Mouse (Mus musculus) adrenal gland, adult 8-10 months (tissue): ENCODE measurements at regions not wholly inside any gene's neighbourhood (a gene's known extent, or its start where the extent isn't known, plus 50 kb on each side); places are given as distances from the start of the nearest gene placed in this dataset.

Source experiments
- DNase-seq: peaks from one replicate; pipeline ENCODE4 v3.0.0; 2022

DNA sequence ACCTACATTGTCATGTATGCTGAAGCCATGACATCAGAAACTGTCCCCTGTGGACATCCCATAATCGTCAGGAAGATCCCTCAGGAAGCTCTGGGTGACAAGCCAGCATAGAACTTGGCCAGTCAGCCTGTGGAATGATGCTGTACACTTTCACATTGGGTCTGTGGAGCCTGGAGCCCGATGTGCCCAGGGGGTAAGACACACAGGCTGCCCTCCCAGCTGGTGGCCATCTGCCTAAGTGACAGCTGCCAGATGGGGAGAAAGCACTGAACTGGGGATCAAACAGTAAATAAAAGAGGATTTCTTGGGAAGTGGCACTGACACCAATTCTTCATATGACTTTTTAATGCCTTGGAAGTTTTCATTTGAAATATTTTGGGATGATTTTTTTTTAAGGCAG, 486.8 kb downstream of the Efnb2 start:
- DNase-seq, result no peak

DNA sequence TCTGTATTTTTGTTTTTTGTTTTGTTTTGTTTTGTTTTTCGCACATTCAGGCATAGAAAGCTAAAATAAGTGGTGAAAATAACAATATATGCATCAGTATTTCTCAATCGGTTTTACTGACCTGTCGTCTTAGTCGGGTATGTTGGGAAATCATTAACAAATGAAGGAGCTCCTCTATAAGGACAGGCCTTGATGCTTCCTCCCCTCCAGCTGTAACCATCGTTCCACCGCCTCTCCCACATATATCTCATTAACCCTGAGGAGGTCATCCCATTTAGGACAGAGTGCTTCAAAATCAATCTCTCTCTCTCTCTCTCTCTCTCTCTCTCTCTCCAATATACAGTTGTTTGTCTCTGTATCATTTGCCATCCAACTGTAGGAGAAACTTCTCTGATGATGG, 492.4 kb downstream of the Efnb2 start:
- DNase-seq, result no peak

DNA sequence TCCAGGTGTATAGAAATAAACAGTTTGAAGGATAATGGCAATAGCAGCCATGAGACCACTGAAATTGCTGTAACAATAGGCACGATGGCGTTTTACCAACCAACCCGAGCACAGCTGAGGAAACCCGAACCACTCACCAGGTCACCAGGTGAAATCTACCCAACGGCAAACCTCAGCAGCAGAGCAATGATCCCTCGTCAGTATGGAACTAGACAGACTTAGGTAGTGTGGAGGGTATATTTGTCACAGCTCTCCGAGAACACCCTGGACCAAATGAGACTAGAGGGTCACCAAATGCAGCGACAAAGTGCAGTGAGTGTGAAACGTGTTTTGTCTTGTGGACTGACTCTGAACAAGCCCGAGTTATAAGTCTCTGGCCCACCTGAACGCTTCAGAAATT, 492.8 kb downstream of the Efnb2 start:
- no peak for DNase-seq

DNA sequence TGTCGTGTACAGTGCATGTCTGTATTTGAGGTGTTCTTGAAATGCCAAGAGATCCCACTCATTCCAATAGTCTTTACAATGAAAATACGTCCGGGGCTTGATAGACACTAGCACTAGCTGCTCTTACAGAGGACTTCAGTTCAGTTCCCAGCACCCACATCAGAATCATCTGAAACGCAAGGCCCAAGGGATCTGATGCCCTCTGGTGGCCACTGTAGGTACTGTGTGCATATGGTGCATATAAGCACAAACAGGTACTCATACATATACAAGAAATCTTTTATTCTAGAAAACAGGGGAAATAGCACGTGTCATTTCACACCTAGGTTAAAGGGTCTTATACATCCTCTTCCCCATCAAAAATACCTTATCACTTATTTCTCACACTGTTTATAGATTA, 513.5 kb downstream of the Efnb2 start:
- no peak for DNase-seq

DNA sequence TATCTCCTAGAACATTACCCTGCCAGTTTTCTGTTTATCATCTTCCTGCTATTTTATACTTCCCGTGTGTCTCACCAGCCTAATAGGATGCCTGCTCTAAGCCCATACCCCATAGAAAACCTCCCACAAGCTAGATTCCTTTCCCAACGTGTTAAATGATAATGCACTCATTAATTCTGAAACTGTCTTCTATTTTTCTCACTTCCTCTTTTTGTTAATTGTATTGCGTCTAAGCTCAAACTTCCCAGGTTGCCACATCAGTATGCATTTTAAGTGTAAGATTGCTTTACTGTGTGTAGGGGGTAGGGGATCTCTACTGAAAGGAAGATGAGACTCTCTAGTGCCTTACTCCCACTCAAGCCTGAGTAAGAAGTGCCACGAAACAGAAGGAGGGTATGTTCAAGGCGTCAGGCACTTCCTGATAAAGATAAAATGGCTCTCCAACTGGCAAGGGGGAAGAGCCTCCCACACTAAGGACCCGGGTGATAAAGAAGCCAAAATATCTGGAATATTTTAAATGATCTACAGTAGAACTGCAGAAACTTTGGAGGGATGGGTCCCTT, 518.0 kb downstream of the Efnb2 start:
- no peak for DNase-seq

DNA sequence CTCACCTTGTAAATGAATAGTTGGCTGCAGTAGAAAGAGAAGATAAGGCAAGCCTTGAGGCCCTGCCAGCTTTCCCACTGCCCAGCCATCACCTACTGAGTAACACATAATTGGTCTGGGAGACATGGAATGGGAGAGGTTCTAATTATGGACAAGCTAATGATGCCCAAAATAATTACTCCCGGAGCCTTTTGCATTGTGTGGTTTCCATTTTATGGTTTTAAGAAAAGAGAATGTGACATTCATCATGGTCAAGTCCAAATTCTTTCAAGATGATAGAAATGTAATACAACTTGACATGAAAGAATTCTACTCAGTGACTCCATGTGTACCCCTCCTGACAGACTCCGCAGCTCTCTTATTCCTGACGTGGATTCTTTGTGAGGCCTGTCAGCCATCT, 518.6 kb downstream of the Efnb2 start:
- no peak for DNase-seq

DNA sequence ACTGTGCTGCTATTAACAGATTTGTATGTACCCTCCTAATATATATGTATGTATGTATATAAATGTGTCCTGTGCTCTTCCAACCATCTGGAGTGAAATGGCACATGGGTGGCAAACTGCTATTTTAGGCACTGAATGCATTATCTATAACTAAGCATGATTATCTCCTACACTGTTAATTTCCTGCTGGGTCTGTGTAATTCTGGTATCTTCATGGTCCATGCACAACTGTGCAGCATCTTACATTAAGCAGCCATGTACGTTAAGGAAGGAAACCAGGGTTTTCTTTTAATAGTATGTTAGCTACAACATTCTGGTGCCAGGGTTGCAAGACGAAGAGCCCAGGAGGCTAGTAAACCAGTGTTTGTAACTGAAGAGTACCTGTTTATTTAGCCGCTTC, 521.3 kb downstream of the Efnb2 start:
- no peak for DNase-seq

DNA sequence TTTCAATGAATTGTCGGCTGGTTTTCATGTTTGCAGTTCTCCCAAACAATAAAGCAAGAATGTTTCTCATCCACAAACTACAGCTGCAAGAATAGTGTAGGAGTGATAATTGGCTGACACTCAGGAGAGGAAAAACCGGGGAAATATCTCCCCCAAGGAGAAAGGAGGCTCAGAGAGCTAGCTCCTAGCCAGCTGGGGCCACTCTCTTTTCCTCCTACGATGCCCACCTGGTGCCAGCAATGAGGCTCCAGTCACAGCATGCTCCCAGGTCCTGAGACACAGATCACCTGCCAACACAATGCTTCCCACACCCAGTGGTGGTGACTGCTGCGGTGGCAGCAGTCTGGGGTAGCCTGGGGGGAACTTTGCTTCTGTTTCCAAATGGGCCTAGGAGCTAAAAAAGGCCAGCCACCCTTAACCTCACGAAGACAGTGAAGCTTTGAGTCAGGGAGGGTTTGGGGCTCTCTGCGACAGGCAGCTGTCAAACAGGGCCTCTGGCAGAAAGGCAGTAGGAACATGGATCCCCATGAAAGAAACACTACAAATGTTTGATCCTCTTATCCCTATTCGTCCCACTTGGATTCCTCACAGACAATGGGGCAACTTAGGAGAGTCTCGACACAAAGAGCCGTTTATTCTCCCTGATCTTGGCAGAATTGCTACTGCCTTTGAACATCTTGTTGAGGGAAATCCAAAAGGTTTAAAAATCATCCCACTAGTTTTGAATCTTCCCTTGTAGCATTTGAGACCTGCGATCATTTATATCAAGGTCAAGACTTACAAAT, 527.8 kb downstream of the Efnb2 start:
- no peak for DNase-seq

DNA sequence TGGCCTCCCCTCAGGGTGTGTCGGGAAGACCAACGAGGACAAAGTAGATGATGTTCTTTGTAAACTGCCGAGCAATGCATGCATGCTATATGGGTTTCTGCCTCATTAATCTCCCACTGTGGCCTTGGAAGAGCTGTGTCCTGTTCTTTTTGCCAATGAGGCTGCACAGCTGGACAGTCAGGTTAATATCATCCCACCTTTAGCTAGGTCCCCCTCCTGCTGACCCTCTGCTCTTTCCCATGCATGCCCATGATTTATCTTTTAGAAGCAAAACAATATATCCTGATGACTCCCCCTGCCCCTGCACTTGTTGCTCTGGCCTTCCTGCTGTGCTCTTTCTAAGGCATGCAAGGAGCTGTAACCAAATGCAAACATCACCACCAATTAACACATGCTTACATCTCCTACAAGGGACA, 529.1 kb downstream of the Efnb2 start:
- DNase-seq, result no peak

DNA sequence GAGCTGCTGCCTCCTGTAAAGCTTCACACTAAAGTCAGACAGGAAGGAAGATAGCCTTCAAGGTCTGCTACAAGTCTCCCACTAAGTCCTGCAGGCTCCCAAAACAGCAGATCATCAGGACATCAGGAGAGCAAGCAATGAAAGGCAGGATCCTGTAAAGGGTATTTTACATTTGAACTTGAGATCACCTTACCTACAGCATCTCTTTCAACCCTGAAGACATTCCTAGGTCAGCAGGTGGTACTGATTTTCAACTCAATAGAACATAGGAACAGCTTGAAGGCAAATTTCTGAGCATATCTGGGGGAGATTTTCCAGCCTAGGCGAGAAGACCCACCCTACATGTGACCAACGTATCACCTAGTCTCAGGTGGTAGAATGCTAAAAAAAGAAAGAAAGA, 530.2 kb downstream of the Efnb2 start:
- no peak for DNase-seq

DNA sequence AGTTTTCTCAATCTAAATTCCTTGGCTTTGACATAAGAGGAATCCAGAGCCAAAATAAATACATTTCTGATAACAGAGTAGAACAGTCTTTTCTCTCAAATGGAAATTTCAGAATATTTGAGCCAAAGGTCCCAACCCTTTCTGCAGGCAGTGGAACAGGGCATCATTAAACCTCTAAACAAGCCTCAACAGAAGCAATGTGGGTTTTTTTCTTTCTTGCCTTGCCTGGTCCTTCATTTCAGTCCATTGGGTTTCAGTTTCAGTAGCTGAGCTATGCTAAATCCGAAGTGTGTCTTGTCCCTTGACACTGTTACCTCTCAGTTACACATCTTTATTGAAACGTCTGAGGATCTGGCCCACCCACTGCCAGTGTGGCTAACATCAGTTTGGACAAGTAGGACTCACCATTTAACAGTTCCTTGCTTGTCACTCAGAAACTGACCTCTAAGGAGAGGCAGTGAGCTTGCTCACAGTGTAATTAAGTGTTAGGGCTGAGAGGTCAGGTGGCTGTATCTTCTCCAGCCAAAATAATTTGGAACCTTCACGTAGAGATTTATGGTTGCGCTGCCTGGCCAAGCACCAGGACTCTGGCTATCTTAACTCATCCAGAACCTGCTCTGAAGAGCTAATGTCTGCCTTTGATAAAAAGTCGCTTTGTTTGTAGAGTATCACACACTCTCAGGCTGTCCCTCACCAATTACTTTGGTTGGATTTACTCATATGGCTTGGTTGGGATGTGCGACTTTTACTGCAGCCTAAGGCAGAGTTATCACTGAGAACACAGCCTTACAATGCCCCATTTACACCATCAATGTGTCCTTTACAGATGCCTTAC, 545.2 kb downstream of the Efnb2 start:
- no peak for DNase-seq

DNA sequence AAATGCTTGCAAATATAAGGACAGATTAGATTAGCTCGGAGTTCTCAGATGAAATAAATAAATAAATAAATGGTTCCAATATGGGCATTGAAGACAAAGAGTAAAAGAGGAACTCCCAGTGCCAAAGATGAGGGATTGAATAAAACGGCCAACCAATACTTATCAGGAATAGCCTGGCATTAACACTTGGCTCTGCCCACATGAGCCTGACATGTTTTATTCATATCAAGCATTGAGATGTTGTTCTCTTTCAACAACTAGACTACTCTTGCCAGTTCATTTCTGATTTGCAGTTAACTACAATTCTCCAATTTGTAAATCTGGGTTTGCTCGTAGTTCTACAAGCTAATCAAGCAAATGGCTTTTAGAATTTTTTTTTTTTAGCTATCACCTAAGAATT, 546.4 kb downstream of the Efnb2 start:
- DNase-seq, result no peak

DNA sequence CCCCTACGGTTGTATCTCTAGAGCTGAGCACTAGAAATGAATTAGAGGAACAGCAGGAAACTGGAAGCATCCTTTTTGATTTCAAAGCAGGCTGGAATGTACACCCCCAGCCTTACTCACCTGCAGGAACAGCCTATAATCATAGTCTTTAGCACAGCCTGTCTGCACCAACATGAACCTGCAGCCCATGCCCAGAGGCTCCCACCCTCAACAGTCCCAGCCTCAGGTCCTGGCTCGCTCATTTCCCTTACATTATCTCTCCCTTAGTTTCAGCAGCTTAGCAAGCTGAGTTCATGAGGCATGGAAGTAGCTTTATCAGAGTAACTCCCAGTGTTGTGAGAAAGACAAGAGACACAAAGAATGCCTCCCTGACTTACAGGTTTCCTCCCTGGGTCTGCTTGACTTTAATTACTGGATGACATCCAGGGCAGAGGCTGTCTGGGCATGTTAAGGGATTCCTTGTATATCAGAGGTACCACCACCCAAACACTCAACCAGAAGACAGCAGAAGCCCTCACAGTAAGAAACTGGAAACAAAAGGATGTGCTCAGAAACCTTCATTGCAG, 551.2 kb downstream of the Efnb2 start:
- no peak for DNase-seq

DNA sequence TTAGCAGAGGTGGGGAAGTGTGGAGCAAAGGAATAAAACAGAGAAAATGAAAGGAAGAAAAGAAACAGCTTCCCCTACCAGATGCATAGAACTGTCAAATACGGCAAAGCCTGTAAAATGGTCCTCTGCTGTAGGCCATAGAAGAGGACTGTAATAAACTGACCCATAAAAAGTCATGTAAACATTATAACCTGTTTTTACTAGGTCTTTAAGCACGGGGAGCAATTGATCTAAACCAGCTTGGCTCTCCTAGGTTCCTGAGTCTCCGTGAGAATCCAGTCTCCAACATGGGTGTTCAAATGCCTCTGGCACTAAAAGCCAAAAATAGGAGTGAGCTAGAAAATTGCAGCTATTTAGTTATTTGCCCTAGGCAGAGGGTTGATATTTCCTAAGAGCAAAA, 557.5 kb downstream of the Efnb2 start:
- DNase-seq, result no peak

DNA sequence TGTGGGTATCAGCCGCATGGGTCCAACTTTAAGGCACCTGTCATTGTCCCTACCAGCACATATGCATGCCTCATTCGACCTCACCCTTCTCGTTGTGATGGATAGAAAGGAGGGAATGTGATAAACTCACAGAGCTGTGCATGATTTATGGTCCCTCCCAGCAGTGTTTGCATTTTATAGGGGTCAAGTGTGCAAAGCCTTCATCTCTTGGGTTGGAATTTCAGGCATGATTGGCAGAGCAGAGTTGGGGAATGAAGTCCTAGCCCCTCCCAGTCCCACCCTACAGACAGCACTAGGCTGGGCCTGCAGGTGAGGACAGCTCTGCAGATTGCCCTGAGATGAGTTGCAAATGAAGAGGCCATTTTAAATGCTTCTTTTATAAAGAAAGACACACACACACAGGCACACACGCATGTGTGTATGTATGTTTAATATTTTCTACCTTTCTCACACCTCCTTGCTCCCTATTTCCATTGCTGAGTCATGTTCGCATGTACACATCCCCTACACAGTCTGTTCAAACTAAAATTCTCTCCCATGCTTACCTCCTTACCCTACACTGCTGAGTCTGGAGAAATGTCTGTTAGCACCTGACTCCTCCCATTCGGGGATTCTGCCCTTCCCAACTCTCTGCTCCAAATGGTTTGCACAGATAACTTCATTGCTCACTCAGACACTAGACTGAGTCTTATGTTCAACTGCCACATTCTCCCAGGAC, 558.9 kb downstream of the Efnb2 start:
- no peak for DNase-seq

DNA sequence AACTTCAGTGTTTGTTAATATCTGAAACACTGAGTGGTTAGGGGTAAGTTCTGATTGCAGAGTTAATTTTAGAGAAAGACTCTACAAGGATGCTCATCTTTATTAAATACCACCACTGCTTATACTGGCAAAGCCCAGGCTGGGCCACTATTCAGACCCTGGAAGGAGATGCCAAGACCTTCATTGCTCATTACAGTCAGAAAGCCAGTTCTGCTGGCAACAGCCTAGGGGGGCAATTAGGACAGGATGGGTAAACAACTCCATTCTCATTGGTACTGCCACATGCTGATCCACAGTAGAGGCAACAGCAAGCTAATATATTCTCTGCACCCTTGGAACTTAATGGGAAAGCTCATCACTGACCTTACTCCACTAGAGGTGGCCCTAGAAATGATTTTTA, 568.5 kb downstream of the Efnb2 start:
- DNase-seq, result no peak

DNA sequence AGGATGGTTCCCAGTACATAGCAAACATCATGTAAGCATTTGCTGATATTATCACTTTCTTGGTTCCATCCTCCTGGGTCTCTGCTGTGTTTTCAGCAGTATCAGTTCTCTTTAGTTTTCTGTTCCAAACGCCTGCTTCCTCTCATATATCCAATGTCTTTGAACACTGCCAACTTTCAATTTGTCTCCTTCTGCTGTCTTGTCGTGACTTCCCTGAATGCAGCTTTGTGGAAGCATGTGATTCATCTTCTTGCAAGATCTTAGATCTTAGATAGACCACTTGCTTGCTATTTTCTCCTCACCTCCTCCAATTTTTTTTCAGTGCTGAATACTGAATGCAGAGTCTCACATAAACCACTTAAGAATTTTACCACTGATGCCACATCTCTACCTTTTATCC, 576.4 kb downstream of the Efnb2 start:
- DNase-seq, result no peak

DNA sequence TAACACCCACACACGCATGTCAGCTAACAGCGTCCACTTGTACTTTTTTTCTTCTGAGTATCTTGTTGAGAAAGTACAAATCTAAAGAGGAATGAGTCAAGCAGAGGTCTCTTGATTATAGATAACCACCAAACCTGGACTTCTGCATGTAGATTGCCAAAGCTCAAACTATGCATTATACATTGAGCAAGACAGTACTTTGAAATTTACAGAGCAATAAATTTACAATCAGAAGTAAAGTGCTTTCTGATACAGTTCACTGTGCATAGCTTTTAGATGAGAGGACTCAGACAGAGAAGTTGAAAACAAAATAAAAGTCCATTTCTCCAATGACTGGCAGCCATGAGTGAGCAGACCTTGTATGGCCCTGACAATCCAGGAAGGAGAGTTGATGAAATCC, 597.0 kb downstream of the Efnb2 start:
- no peak for DNase-seq

DNA sequence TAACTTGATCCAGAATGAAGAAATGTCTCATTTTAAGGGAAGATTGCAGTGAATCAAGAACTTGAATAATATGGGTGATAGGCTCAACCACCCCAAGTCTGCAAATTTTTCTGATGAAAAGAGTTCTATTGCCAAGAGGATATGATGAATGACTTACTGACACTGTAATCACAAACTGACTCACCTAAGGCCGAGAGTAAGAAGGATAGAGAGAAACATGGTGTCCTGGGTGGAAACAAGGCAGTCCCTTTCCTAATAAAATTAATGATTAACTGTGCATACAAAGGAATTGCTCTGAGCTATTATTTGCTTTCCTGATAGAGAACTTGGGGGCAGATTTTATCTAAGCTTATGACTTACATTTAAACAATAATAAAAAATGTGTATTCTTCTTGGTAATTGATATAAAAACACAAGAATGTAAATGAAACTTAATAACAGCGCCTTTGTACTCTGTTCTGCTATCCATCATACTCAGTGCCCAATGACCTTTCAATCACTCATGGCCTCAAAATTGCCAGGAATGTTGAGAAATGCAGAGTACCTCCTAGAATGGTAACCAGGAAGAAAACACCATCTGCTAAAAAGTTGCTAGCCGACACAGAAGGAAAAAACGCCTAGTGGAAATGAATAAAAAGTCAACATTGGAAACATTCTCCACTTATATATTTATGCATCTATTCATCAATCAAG, 606.7 kb downstream of the Efnb2 start:
- DNase-seq, result no peak

DNA sequence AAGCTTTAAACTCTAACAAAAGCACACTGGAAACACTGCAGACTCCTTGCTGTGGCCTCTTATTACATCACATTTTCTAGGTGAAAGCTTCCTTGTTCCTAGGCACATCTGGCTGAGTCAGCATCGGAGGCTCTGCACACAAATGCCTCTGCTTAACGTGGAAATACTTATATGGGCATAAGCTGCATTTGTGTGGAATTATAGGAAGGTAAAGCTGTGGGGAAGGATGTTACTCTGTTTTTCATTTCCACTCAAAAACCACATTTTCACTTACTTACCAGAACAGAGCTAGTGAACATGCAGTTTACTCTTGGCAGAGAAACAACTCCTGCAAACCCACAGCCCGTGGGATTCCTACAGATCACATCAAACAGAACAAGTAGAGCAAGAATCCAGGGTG, 609.9 kb downstream of the Efnb2 start:
- no peak for DNase-seq

DNA sequence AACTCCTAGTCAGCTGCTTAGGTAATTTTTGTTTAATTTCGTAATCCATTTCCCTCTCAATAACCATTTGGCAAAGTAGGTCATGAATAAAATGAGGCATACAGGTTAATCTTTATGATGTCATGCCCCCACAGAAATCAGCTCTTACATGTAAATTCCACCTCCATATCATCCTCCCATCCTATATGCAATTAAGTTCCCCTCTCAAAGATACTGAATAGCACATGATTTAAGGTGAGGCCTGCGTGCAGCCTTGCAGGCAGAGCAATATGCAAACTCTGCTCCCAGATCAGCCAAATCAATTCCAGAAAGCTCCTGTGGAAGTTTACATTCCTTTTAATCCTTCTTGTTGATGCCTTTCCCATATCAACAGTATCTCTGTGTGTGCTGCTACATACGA, 610.3 kb downstream of the Efnb2 start:
- no peak for DNase-seq

DNA sequence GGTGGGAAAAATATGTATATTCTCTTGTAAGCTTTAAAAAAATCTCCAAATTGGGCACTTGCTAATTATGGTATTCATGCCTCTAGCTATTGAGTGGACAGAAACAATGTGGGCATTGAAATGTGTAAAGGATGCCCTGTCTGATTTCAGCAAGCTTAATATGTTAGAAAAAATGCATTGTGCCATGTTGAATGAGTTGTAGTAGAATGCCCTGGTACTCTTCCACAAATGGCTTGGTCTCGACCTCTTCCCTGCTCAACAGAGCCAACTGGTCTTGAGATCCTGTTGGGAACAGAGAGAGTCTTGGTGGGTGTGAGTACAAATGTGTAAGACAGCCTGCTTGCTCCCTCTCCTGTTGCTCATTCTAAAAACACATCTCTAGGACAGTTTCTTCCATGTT, 616.1 kb downstream of the Efnb2 start:
- no peak for DNase-seq
